Mouse (Mus musculus): ENCODE data around the gene Npvf. TPM values are rescaled to one million over a fixed set of nuclear protein-coding genes. Genes with fewer than 3 reads are reported as not detected.
"Not testable (repeated sequence)": the region's sequence is repeated elsewhere in the genome, so short reads cannot be mapped to it uniquely, and the experiment has no call there.

Npvf gene
- polyA plus RNA-seq, 1 experiment from 2014 or later: 0.41 TPM

- Histone ChIP-seq H3K27me3 (ENCODE audit: control insufficient read depth, insufficient read depth, low read length) (no peaks in the 10 kb centered on the region), H3K27ac (no peak overlapping the region), H3K9ac (no peak overlapping the region), H3K9me3 (ENCODE audit: control insufficient read depth, low read length) (no peaks in the 10 kb centered on the region), H3K4me3 (replicated peaks; ENCODE audit: low read length) (no peak overlapping the region), H3K4me2 (replicated peaks) (no peak overlapping the region), H3K36me3 (replicated peaks; ENCODE audit: control insufficient read depth, insufficient read depth) (no peaks in the 10 kb centered on the region), H3K4me1 (replicated peaks; ENCODE audit: control insufficient read depth, insufficient read depth, low read length) (peaks cover 19% of the 10 kb centered on the region)
- WGBS: 32% methylated on average over 3 of the region's 3 CpGs
- no peak for DNase-seq (ENCODE audit: low spot score)
- ATAC-seq (ENCODE audit: low FRiP score): no peak
Measured at GRCm38 (mm10) chr6:50646659-50647058, 7.6 kb downstream of the Npvf start.

DNA sequence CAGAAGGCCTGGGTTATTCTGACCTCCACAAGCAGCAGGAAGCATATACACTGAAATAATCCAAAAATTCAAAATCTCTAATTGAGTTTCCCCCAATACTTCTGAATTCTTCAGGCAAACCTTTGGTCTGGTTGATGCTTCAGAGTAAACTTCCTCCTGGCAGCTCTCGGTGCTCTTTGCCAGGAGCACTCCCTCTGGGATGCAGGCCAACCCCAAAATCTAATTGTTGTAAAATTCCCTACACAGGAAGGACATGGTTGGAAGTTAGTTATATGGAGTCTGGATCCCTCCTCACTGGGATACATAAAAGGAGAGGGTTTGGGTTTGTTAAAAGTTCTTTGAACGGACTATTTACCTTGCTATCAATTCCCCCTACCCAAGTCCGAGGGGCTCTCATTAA lies 9.5 kb downstream of the Npvf start:
- ATAC-seq (ENCODE audit: low FRiP score): no peak
- no peak overlapping the region for H3K9ac ChIP-seq
- WGBS: 82% methylated on average over 3 of the region's 3 CpGs
- no peaks in the 10 kb centered on the region for H3K9me3 ChIP-seq (ENCODE audit: control insufficient read depth, low read length)
- H3K4me1 ChIP-seq (replicated peaks; ENCODE audit: control insufficient read depth, insufficient read depth, low read length): peaks cover 19% of the 10 kb centered on the region
- H3K4me3 ChIP-seq (replicated peaks; ENCODE audit: low read length): no peak overlapping the region
- H3K27me3 ChIP-seq (ENCODE audit: control insufficient read depth, insufficient read depth, low read length): no peaks in the 10 kb centered on the region
- no peak overlapping the region for H3K4me2 ChIP-seq (replicated peaks)
- no peaks in the 10 kb centered on the region for H3K36me3 ChIP-seq (replicated peaks; ENCODE audit: control insufficient read depth, insufficient read depth)
- no peak for DNase-seq (ENCODE audit: low spot score)
- H3K27ac ChIP-seq: no peak overlapping the region

DNA sequence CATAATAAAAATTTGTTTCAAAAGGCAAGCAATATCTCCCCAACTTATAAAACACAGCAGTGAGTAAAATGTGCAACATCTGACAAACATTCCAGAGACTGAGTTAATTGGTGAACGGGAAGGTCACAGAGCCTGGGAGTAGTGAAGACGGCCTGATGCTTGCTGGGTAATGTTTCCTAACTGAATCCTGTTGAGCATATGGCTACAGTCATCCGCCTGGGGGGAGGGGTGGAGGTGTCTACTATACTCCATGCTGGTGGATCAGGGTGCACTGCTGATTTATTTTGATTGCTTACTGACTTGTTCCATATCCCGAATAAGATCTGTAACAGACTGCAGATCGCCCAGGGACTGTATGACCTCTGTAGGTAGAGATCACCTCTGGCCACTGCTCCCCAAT lies 12.3 kb downstream of the Npvf start:
- Histone ChIP-seq H3K9me3 (ENCODE audit: control insufficient read depth, low read length) (no peaks in the 10 kb centered on the region), H3K27ac (no peak overlapping the region), H3K9ac (no peak overlapping the region), H3K27me3 (ENCODE audit: control insufficient read depth, insufficient read depth, low read length) (no peaks in the 10 kb centered on the region), H3K4me1 (replicated peaks; ENCODE audit: control insufficient read depth, insufficient read depth, low read length) (peaks cover 19% of the 10 kb centered on the region), H3K4me2 (replicated peaks) (no peak overlapping the region), H3K4me3 (replicated peaks; ENCODE audit: low read length) (no peak overlapping the region), H3K36me3 (replicated peaks; ENCODE audit: control insufficient read depth, insufficient read depth) (no peaks in the 10 kb centered on the region)
- 74% methylated on average over 5 of the region's 5 CpGs for WGBS
- ATAC-seq (ENCODE audit: low FRiP score) (no peak), DNase-seq (ENCODE audit: low spot score) (no peak)

GRCm38 (mm10) chr6:50640377-50640776 lies 13.9 kb downstream of the Npvf start:
- 83% methylated on average over 4 of the region's 4 CpGs for whole genome bisulfite sequencing
- no peak for ATAC-seq (ENCODE audit: low FRiP score)

DNA sequence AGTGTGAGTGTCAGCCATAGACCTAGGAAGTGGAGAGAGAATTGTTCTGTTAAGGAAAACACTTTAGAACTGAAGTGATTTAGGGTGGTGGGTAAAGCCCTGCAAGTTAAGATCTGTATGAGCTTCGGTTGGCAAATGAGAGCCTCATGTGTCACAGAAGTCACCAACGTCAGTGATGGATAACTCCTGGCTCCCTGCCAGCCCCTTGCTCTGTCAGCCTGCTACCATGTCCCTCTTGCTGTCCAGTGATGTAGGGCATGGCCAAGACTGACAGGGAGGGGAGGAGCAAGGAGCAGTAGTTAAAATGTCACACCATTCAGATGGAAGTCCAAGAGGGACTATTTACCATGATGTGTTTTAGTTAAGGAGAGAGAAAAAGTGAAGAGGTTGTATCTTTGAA lies 14.6 kb downstream of the Npvf start:
- no peak overlapping the region for H3K27ac ChIP-seq
- H3K36me3 ChIP-seq (replicated peaks; ENCODE audit: control insufficient read depth, insufficient read depth): no peaks in the 10 kb centered on the region
- H3K4me2 ChIP-seq (replicated peaks): no peak overlapping the region
- ATAC-seq (ENCODE audit: low FRiP score): no peak
- no peak overlapping the region for H3K9ac ChIP-seq
- peaks cover 19% of the 10 kb centered on the region for H3K4me1 ChIP-seq (replicated peaks; ENCODE audit: control insufficient read depth, insufficient read depth, low read length)
- WGBS: 44% methylated on average over 2 of the region's 2 CpGs
- H3K4me3 ChIP-seq (replicated peaks; ENCODE audit: low read length): no peak overlapping the region
- 0 out of 2 replicates have a peak, but pooled peaks cover under 1% of the 10 kb centered on the region for H3K9me3 ChIP-seq (ENCODE audit: control insufficient read depth, low read length)
- H3K27me3 ChIP-seq (ENCODE audit: control insufficient read depth, insufficient read depth, low read length): no peaks in the 10 kb centered on the region
- DNase-seq (ENCODE audit: low spot score): no peak

More at GRCm38 (mm10) chr6:50640377-50640776, 13.9 kb downstream of the Npvf start:
- Histone ChIP-seq H3K9ac (no peak overlapping the region), H3K4me1 (replicated peaks; ENCODE audit: control insufficient read depth, insufficient read depth, low read length) (peaks cover 19% of the 10 kb centered on the region), H3K4me3 (replicated peaks; ENCODE audit: low read length) (no peak overlapping the region), H3K36me3 (replicated peaks; ENCODE audit: control insufficient read depth, insufficient read depth) (no peaks in the 10 kb centered on the region), H3K9me3 (ENCODE audit: control insufficient read depth, low read length) (no peaks in the 10 kb centered on the region), H3K4me2 (replicated peaks) (no peak overlapping the region), H3K27ac (no peak overlapping the region), H3K27me3 (ENCODE audit: control insufficient read depth, insufficient read depth, low read length) (no peaks in the 10 kb centered on the region)
- no peak for DNase-seq (ENCODE audit: low spot score)

DNA sequence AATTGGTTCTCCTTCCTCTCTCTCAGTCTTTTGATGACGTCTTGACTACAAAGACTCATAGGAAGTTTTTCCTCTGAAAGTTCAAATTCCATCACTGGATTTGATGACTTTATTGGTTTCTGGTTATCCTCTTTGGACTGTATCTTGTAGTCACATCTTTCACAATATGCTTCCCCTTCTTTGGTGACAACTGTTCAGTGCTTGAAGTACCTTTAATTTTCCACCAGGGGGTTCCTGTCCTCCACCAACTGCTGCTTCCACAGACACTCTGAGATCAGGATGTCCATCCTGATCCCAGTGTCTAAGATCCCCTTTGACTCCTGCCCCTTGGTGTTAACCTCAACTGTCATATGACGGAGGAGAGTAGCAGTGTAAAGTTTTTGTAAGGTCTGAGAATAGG lies 28.1 kb downstream of the Npvf start:
- not testable (repeated sequence) for H3K9ac ChIP-seq; H3K4me3 ChIP-seq (replicated peaks; ENCODE audit: low read length); H3K27ac ChIP-seq; H3K4me2 ChIP-seq (replicated peaks); H3K9me3 ChIP-seq (ENCODE audit: control insufficient read depth, low read length); ATAC-seq (ENCODE audit: low FRiP score); DNase-seq (ENCODE audit: low spot score); H3K27me3 ChIP-seq (ENCODE audit: control insufficient read depth, insufficient read depth, low read length); H3K4me1 ChIP-seq (replicated peaks; ENCODE audit: control insufficient read depth, insufficient read depth, low read length); H3K36me3 ChIP-seq (replicated peaks; ENCODE audit: control insufficient read depth, insufficient read depth)
- 74% methylated on average over 2 of the region's 2 CpGs for WGBS

DNA sequence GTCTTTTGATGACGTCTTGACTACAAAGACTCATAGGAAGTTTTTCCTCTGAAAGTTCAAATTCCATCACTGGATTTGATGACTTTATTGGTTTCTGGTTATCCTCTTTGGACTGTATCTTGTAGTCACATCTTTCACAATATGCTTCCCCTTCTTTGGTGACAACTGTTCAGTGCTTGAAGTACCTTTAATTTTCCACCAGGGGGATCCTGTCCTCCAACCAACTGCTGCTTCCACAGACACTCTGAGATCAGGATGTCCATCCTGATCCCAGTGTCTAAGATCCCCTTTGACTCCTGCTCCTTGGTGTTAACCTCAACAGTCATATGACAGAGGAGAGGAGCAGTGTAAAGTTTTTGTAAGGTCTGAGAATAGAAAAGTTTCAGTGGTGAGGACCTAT lies 36.0 kb downstream of the Npvf start:
- not testable (repeated sequence) for H3K9me3 ChIP-seq (ENCODE audit: control insufficient read depth, low read length); ATAC-seq (ENCODE audit: low FRiP score); H3K27me3 ChIP-seq (ENCODE audit: control insufficient read depth, insufficient read depth, low read length); H3K27ac ChIP-seq; H3K4me3 ChIP-seq (replicated peaks; ENCODE audit: low read length); DNase-seq (ENCODE audit: low spot score); H3K4me1 ChIP-seq (replicated peaks; ENCODE audit: control insufficient read depth, insufficient read depth, low read length); H3K36me3 ChIP-seq (replicated peaks; ENCODE audit: control insufficient read depth, insufficient read depth); H3K4me2 ChIP-seq (replicated peaks); H3K9ac ChIP-seq
- 90% methylated on average over 1 of the region's 1 CpGs for WGBS

GRCm38 (mm10) chr6:50601620-50602019 lies 52.6 kb downstream of the Npvf start:
- Histone ChIP-seq H3K27ac (no peak overlapping the region), H3K27me3 (ENCODE audit: control insufficient read depth, insufficient read depth, low read length) (no peaks in the 10 kb centered on the region), H3K9me3 (ENCODE audit: control insufficient read depth, low read length) (no peaks in the 10 kb centered on the region), H3K4me3 (replicated peaks; ENCODE audit: low read length) (no peak overlapping the region), H3K4me1 (replicated peaks; ENCODE audit: control insufficient read depth, insufficient read depth, low read length) (no peaks in the 10 kb centered on the region), H3K9ac (no peak overlapping the region), H3K36me3 (replicated peaks; ENCODE audit: control insufficient read depth, insufficient read depth) (no peaks in the 10 kb centered on the region), H3K4me2 (replicated peaks) (no peak overlapping the region)
- ATAC-seq (ENCODE audit: low FRiP score) (no peak), DNase-seq (ENCODE audit: low spot score) (no peak)
- 30% methylated on average over 4 of the region's 4 CpGs for WGBS

All from hindbrain, embryonic 14.5 days (tissue).